ENCODE assay signal across 11 mouse cellular contexts in the genomic region with DNA sequence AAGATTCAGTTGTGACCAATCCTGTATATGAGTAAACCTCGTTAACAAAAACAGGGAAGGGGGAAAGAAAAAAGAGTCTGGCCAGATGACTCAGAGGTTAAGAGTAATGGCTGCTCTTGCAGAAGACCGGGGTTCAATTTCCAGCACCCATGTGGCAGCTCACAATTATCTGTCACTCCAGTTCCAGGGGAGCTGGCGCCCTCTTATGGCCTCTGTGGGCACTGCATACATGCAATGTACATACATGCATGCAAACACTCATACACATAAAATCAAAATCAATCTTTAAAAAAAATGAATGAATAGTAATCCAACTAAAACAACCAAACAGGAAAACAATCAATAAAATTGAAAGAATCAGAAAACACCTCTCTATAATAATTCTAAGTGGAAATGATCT. TPM values are rescaled to one million over a fixed set of nuclear protein-coding genes. Genes with fewer than 3 reads are reported as not detected.
DNase-seq lines count a peak whose midpoint lies in the region; ATAC-seq and TF ChIP-seq lines count a peak whose summit lies in the region.
"Had no signal": no experiment of that assay in that cellular context is flagged by ENCODE, and none has a peak within 500 bp of the region (broad histone marks: within the 10 kb centered on the region; RNA-seq: fewer than 3 reads in every experiment).

No protein-coding gene starts in this region.

- no peak for DNase-seq in heart, adult 2 months
- DNase-seq in heart, postnatal 36 days = no peak
- peak; percentile 1 for DNase-seq in lung, postnatal 36 days
- no peak for DNase-seq in lung, adult 18-20 months
- DNase-seq in ES-CJ7 (ENCODE audit: low read depth, low spot score) = peak; percentile 34
- no peak for DNase-seq in neural tube, embryonic 10.5 days (ENCODE audit: extremely low spot score, low spot score)
- DNase-seq in left cerebral cortex, adult 8-10 months (ENCODE audit: low spot score in 2 of 2) = no peak
- DNase-seq: kidney, postnatal 14 days had no signal

- TF ChIP-seq POLR2A in heart, adult 2 months (IDR thresholded peaks at IDR 0.05; ENCODE audit: insufficient read depth, low read depth, low read length) = no peak

- ATAC-seq in megakaryocyte progenitor cell, adult 5-6 weeks (replicated peaks; ENCODE audit: poor library complexity) = 0 out of 2 replicates have a peak, but pooled peaks have one; percentile 31

- no peak overlapping the region for H3K9ac ChIP-seq in heart, adult 2 months (ENCODE audit: low read depth, low read length)
- H3K9ac ChIP-seq: hindbrain, embryonic 14.5 days had no signal

- intact Hi-C loops in heart, adult 2 months (cut with DNase I) = no loop called here
- intact Hi-C loops in heart, postnatal 36 days (cut with DNase I) = no loop called here

- no peaks in the 10 kb centered on the region for H3K79me2 ChIP-seq in heart, adult 2 months (replicated peaks; ENCODE audit: control insufficient read depth, insufficient read depth, low read length)

- H3K27ac ChIP-seq in heart, adult 2 months = no peak overlapping the region
- H3K27ac ChIP-seq: heart, embryonic 10.5 days; hindbrain, embryonic 14.5 days had no signal

- H3K4me1 ChIP-seq in heart, adult 2 months (ENCODE audit: control insufficient read depth, insufficient read depth, low read length) = no peaks in the 10 kb centered on the region
- H3K4me1 ChIP-seq: heart, embryonic 10.5 days had no signal

- WGBS in heart, adult 2 months = 72% methylated on average over 3 of the region's 3 CpGs

- H3K27me3 ChIP-seq in heart, adult 2 months (ENCODE audit: control insufficient read depth, insufficient read depth, low read length) = no peaks in the 10 kb centered on the region

- no peak overlapping the region for H3K4me3 ChIP-seq in heart, adult 2 months
- H3K4me3 ChIP-seq: heart, embryonic 10.5 days had no signal

- H3K36me3 ChIP-seq in heart, adult 2 months (ENCODE audit: control insufficient read depth, insufficient read depth, low read length) = no peaks in the 10 kb centered on the region

- TF ChIP-seq EP300 in heart, adult 2 months (IDR thresholded peaks at IDR 0.05; ENCODE audit: insufficient read depth, low read depth, low read length) = no peak

- peak; percentile 56 for TF ChIP-seq CTCF in heart, adult 2 months (IDR thresholded peaks at IDR 0.05)

RNA-seq across cellular contexts. Expression of gene Obscn, which starts 33.9 kb away (rescaled TPM):
- 100 to 1,000 TPM; 667 to 894 TPM for total RNA-seq in heart, adult 2 months (2021)
- 315 and 368 TPM in 2 replicates for polyA plus RNA-seq in heart, adult 2 months (2012; rRNA removed)
- 100 to 1,000 TPM; 725 to 820 TPM for total RNA-seq in heart, postnatal 36 days (2021)
- total RNA-seq in megakaryocyte progenitor cell, adult 5-6 weeks (2015) = 0.07 TPM in 1 of 2 replicates, not detected in the other
- under 0.01 TPM in 1 of 2 replicates, not detected in the other for total RNA-seq in megakaryocyte progenitor cell, adult 5-6 weeks (2017)
- 1 to 10 TPM; 5.3 to 5.8 (median 5.7) TPM for total RNA-seq in left cerebral cortex, adult 8-10 months (2022)

Comparison
In these comparisons a context has a peak if more than half of its experiments do, and no peak if none do; other contexts are left out.
1. DNase-seq: peak in lung, postnatal 36 days (single experiment) and ES-CJ7 (single experiment); none in heart, adult 2 months (0 of 2), heart, postnatal 36 days (0 of 2), lung, adult 18-20 months (0 of 2), neural tube, embryonic 10.5 days (single experiment) and left cerebral cortex, adult 8-10 months (0 of 2).
2. RNA of gene Obscn, which starts 33.9 kb away (total RNA-seq): 667 to 894 TPM in heart, adult 2 months and 725 to 820 TPM in heart, postnatal 36 days; 5.3 to 5.8 TPM in left cerebral cortex, adult 8-10 months and under 0.01 to 0.07 TPM in megakaryocyte progenitor cell, adult 5-6 weeks; every median in the first group is over 10 times any median in the second.